Mouse (Mus musculus): ENCODE data around the gene Prps1l1.

The Prps1l1 gene

GRCm38 (mm10) chr12:34984461-34984860 is at the start of gene Prps1l1:
Gene Prps1l1 (plus strand): TSS chr12:34984761.
- DNase-seq: no peak

- peak; percentile 15 for DNase-seq
Observed at GRCm38 (mm10) chr12:34937918-34938317, 46.6 kb upstream of the Prps1l1 start.

GRCm38 (mm10) chr12:34949066-34949706 is 35.4 kb upstream of the Prps1l1 start:
- DNase-seq: no peak

GRCm38 (mm10) chr12:34975991-34976390 is 8.6 kb upstream of the Prps1l1 start:
- DNase-seq: no peak

- DNase-seq: no peak
Observed at GRCm38 (mm10) chr12:34985865-34986264, 1.3 kb downstream of the Prps1l1 start.

- no peak for DNase-seq
Observed at GRCm38 (mm10) chr12:34989537-34990200, 5.1 kb downstream of the Prps1l1 start.

GRCm38 (mm10) chr12:34990387-34990786 is 5.8 kb downstream of the Prps1l1 start:
- no peak for DNase-seq

GRCm38 (mm10) chr12:34991900-34992299 is 7.3 kb downstream of the Prps1l1 start:
- no peak for DNase-seq

GRCm38 (mm10) chr12:34997597-34998182 is 13.1 kb downstream of the Prps1l1 start:
- no peak for DNase-seq

- no peak for DNase-seq
Observed at GRCm38 (mm10) chr12:34998778-34999467, 14.4 kb downstream of the Prps1l1 start.

GRCm38 (mm10) chr12:35000323-35000722 is 15.8 kb downstream of the Prps1l1 start:
- no peak for DNase-seq

- no peak for DNase-seq
Observed at GRCm38 (mm10) chr12:35005748-35006147, 21.2 kb downstream of the Prps1l1 start.

- DNase-seq: no peak
Observed at GRCm38 (mm10) chr12:35007851-35008250, 23.3 kb downstream of the Prps1l1 start.

GRCm38 (mm10) chr12:35008340-35009137 is 24.0 kb downstream of the Prps1l1 start:
- DNase-seq: no peak

GRCm38 (mm10) chr12:35011462-35011861 is 26.9 kb downstream of the Prps1l1 start:
- DNase-seq: no peak

GRCm38 (mm10) chr12:35013950-35014349 is 29.4 kb downstream of the Prps1l1 start:
- DNase-seq: no peak

GRCm38 (mm10) chr12:35016056-35016455 is 31.5 kb downstream of the Prps1l1 start:
- DNase-seq: peak; percentile 9

GRCm38 (mm10) chr12:35016481-35017250 is 32.1 kb downstream of the Prps1l1 start:
- DNase-seq: no peak

- no peak for DNase-seq
Observed at GRCm38 (mm10) chr12:35018679-35019237, 34.2 kb downstream of the Prps1l1 start.

GRCm38 (mm10) chr12:35021285-35021684 is 36.7 kb downstream of the Prps1l1 start:
- no peak for DNase-seq

- DNase-seq: no peak
Observed at GRCm38 (mm10) chr12:35022066-35022465, 37.5 kb downstream of the Prps1l1 start.
